Mouse (Mus musculus): Measurements from ENCODE around the gene Orai1.

DNA sequence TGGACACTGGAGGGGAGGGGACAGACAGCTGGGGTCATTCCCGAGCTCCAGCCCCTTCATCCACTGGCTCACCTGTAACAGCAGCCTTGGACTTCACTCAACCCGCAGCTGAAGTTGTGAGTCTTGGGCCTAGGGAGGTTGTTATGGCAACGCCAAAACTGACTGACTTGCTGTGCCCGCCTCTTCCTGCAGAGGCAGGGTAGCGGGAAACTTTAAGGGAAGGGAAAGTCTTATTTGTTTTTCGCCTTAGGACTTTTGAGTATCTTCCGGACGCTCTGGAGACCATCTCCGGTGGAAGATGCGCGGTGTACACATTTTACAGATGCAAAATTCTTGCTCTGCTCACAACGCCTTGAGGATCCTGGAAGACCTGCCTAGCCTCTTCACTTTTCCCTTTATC, 34.4 kb downstream of the Orai1 start:
- TF ChIP-seq POLR2A (IDR thresholded peaks at IDR 0.05; ENCODE audit: insufficient read length, low read depth) (no peak), CEBPB (IDR thresholded peaks at IDR 0.05; ENCODE audit: insufficient read depth, poor library complexity, severe bottlenecking) (no peak), REST (IDR thresholded peaks at IDR 0.05; ENCODE audit: insufficient read depth, insufficient read length) (no peak), POLR2AphosphoS2 (IDR thresholded peaks at IDR 0.05; ENCODE audit: insufficient read length, low read depth) (no peak), MAX (IDR thresholded peaks at IDR 0.05; ENCODE audit: low read depth) (no peak), TCF3 (IDR thresholded peaks at IDR 0.05; ENCODE audit: insufficient read length, low read depth) (no peak), USF1 (IDR thresholded peaks at IDR 0.05; ENCODE audit: low read depth) (no peak), MYOD1 (IDR thresholded peaks at IDR 0.05; ENCODE audit: control insufficient read depth in 1 of 3, insufficient read length in 2 of 3, low read depth in 2 of 3) (no peak), MYOG (IDR thresholded peaks at IDR 0.05; ENCODE audit: control insufficient read depth in 1 of 3, insufficient read depth in 1 of 3, insufficient read length in 2 of 3, low read depth in 2 of 3) (no peak), TCF12 (IDR thresholded peaks at IDR 0.05; ENCODE audit: insufficient read depth, poor library complexity, severe bottlenecking) (no peak), E2F4 (IDR thresholded peaks at IDR 0.05; ENCODE audit: insufficient read depth) (no peak), SRF (IDR thresholded peaks at IDR 0.05; ENCODE audit: control insufficient read depth, insufficient read length, low read depth) (no peak)

Data from myocyte (in vitro differentiated cells).